Mouse (Mus musculus): Measurements from ENCODE around the gene Cfap74.

DNA sequence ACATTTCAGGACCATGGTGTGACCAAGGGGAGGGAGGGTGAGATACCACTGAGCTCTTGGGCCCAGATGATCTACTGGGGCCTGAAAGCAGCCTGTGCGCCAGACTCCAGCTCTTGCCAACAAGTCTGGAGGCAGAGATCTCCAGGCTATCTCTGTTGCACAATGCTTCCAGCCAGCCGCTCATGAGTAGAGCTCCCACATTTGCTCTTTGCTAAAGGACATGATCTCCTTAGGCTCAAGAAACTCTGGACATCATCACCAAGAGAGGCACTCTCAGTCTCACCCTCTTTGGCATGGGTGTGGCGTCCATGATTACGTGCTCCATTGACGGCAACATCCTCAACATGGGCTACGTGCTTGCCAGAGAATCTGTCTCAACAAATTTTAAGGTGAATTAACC lies 54.6 kb downstream of the Cfap74 start:
- no peak for TF ChIP-seq CTCF (IDR thresholded peaks at IDR 0.05)
- no peak for TF ChIP-seq EP300 (IDR thresholded peaks at IDR 0.05)
